In the genomic region with DNA sequence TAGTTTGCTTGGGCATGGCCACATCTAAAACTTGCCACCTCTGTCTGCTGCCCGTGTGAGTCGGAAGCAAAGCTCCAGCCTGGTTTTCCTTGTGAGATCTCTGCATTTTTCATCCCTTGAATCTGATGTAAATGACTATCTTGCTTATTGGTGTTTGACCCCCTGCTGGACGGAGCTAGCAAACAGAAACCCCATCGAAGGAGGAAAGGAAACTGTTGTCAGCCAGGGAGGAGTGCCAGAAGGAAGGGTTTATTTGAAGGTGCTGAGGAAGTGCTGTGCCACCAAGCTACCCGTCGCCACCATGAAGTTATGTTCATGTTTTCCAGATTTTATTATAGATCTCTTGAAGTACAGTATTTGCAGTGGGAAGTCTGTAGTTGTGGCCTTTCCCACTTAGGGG, we compare ENCODE assay signal across 9 mouse cellular contexts. TPM values are rescaled to one million over a fixed set of nuclear protein-coding genes. Genes with fewer than 3 reads are reported as not detected.
DNase-seq lines count a peak whose midpoint lies in the region; ATAC-seq and TF ChIP-seq lines count a peak whose summit lies in the region.
"Had no signal": no experiment of that assay in that cellular context is flagged by ENCODE, and none has a peak within 500 bp of the region (broad histone marks: within the 10 kb centered on the region; RNA-seq: fewer than 3 reads in every experiment).

No protein-coding gene starts in this region.

- H3K9ac ChIP-seq in lung, embryonic 15.5 days, result no peak overlapping the region
- peak overlapping the region; percentile 91 for H3K9ac ChIP-seq in limb, embryonic 13.5 days
- H3K9ac ChIP-seq in stomach, embryonic 14.5 days (replicated peaks; ENCODE audit: low read depth, low read length), result no peak overlapping the region; the same call in 1 of the 2 replicates

- no peak for DNase-seq in lung, postnatal 14 days
- DNase-seq in T-cell, adult 2 months (ENCODE audit: low spot score), result no peak
- DNase-seq: adrenal gland, postnatal 25 days had no signal

- H3K27me3 ChIP-seq in lung, embryonic 15.5 days, result no peaks in the 10 kb centered on the region
- H3K27me3 ChIP-seq in limb, embryonic 13.5 days, result no peaks in the 10 kb centered on the region
- no peaks in the 10 kb centered on the region for H3K27me3 ChIP-seq in stomach, embryonic 14.5 days (ENCODE audit: control insufficient read depth, insufficient read depth, low read length)

- ATAC-seq in lung, embryonic 15.5 days (ENCODE audit: borderline replicate concordance, extremely low read depth, low FRiP score, low TSS enrichment), result no peak
- ATAC-seq in limb, embryonic 13.5 days (ENCODE audit: low FRiP score, low read depth), result no peak
- no peak for ATAC-seq in stomach, embryonic 14.5 days (ENCODE audit: insufficient number of reproducible peaks, insufficient read depth, low FRiP score, low read depth)
- ATAC-seq in megakaryocyte-erythroid progenitor cell, adult 5-6 weeks (replicated peaks; ENCODE audit: low FRiP score, low TSS enrichment, poor library complexity, severe bottlenecking), result no peak
- ATAC-seq in frontal cortex, adult (ENCODE audit: low TSS enrichment), result no peak

- H3K27ac ChIP-seq in lung, embryonic 15.5 days, result no peak overlapping the region
- H3K27ac ChIP-seq in embryonic fibroblast, embryonic 13.5 days (ENCODE audit: insufficient read depth, low read length), result no peak overlapping the region
- no peak overlapping the region for H3K27ac ChIP-seq in limb, embryonic 13.5 days
- H3K27ac ChIP-seq in stomach, embryonic 14.5 days (ENCODE audit: low read length), result no peak overlapping the region

- H3K4me2 ChIP-seq in lung, embryonic 15.5 days, result peak overlapping the region; percentile 83
- H3K4me2 ChIP-seq in limb, embryonic 13.5 days (replicated peaks), result peak overlapping the region; percentile 92
- peak overlapping the region; percentile 89 for H3K4me2 ChIP-seq in stomach, embryonic 14.5 days (replicated peaks; ENCODE audit: low read depth, low read length)

- 52% methylated on average over 6 of the region's 6 CpGs for WGBS in lung, embryonic 15.5 days
- WGBS in limb, embryonic 13.5 days, result 70% methylated on average over 6 of the region's 6 CpGs
- 62% methylated on average over 6 of the region's 6 CpGs for WGBS in stomach, embryonic 14.5 days

- H3K4me3 ChIP-seq in lung, embryonic 15.5 days, result peak overlapping the region; percentile 77; the same call in 1 of the 2 replicates
- H3K4me3 ChIP-seq in embryonic fibroblast, embryonic 13.5 days (ENCODE audit: insufficient read depth, low read length), result peak overlapping the region; percentile 87
- peak overlapping the region; percentile 80 for H3K4me3 ChIP-seq in limb, embryonic 13.5 days
- H3K4me3 ChIP-seq in stomach, embryonic 14.5 days (ENCODE audit: low read depth, low read length), result no peak overlapping the region

- peaks cover 22% of the 10 kb centered on the region for H3K4me1 ChIP-seq in lung, embryonic 15.5 days
- H3K4me1 ChIP-seq in embryonic fibroblast, embryonic 13.5 days (ENCODE audit: control insufficient read depth, insufficient read depth, low read length), result no peaks in the 10 kb centered on the region
- peaks cover 23% of the 10 kb centered on the region for H3K4me1 ChIP-seq in limb, embryonic 13.5 days
- H3K4me1 ChIP-seq in stomach, embryonic 14.5 days (ENCODE audit: control insufficient read depth, insufficient read depth, low read length), result peaks cover 17% of the 10 kb centered on the region

- H3K36me3 ChIP-seq in lung, embryonic 15.5 days, result peaks cover 46% of the 10 kb centered on the region
- peaks cover 50% of the 10 kb centered on the region for H3K36me3 ChIP-seq in limb, embryonic 13.5 days
- peaks cover 46% of the 10 kb centered on the region for H3K36me3 ChIP-seq in stomach, embryonic 14.5 days (ENCODE audit: control insufficient read depth, insufficient read depth, low read length)

- no peak for TF ChIP-seq POLR2A in embryonic fibroblast, embryonic 13.5 days (IDR thresholded peaks at IDR 0.05; ENCODE audit: low read depth, low read length)

- TF ChIP-seq CTCF in embryonic fibroblast, embryonic 13.5 days (IDR thresholded peaks at IDR 0.05; ENCODE audit: borderline replicate concordance, insufficient read depth, low read length), result no peak

- no peaks in the 10 kb centered on the region for H3K9me3 ChIP-seq in lung, embryonic 15.5 days
- H3K9me3 ChIP-seq in limb, embryonic 13.5 days, result no peaks in the 10 kb centered on the region
- no peaks in the 10 kb centered on the region for H3K9me3 ChIP-seq in stomach, embryonic 14.5 days (ENCODE audit: control insufficient read depth, low read depth, low read length)

RNA-seq across cellular contexts. Expression of gene Tor1b, which starts 2.0 kb away (rescaled TPM):
- polyA plus RNA-seq in lung, embryonic 15.5 days (2015; fragmentation: Nextera tagmentation; extraction: Ambion mirVana), result 38.6 and 38.7 TPM in 2 replicates
- polyA plus RNA-seq in embryonic fibroblast, embryonic 13.5 days (2011; ENCODE audit: insufficient read length, low read depth, missing spikeins), result 43.9 and 47.1 TPM in 2 replicates
- polyA plus RNA-seq in limb, embryonic 13.5 days (2015; fragmentation: Nextera tagmentation; extraction: Ambion mirVana), result 33.0 and 33.5 TPM in 2 replicates
- 35.4 and 39.1 TPM in 2 replicates for polyA plus RNA-seq in stomach, embryonic 14.5 days (2014; fragmentation: Nextera tagmentation; extraction: Ambion mirVana)
- total RNA-seq in megakaryocyte-erythroid progenitor cell, adult 5-6 weeks (2014; fragmentation: Nextera tagmentation), result 37.2 and 49.8 TPM in 2 replicates
- total RNA-seq in megakaryocyte-erythroid progenitor cell, adult 5-6 weeks (2017), result 43.3 and 46.5 TPM in 2 replicates

RNA-seq across cellular contexts. Expression of gene Tor1a, which starts 12.9 kb away (rescaled TPM):
- polyA plus RNA-seq in lung, embryonic 15.5 days (2015; fragmentation: Nextera tagmentation; extraction: Ambion mirVana), result 79.3 and 79.4 TPM in 2 replicates
- 31.5 and 38.9 TPM in 2 replicates for polyA plus RNA-seq in embryonic fibroblast, embryonic 13.5 days (2011; ENCODE audit: insufficient read length, low read depth, missing spikeins)
- 82.7 and 91.4 TPM in 2 replicates for polyA plus RNA-seq in limb, embryonic 13.5 days (2015; fragmentation: Nextera tagmentation; extraction: Ambion mirVana)
- polyA plus RNA-seq in stomach, embryonic 14.5 days (2014; fragmentation: Nextera tagmentation; extraction: Ambion mirVana), result 66.0 and 68.6 TPM in 2 replicates
- 22.3 and 28.1 TPM in 2 replicates for total RNA-seq in megakaryocyte-erythroid progenitor cell, adult 5-6 weeks (2014; fragmentation: Nextera tagmentation)
- total RNA-seq in megakaryocyte-erythroid progenitor cell, adult 5-6 weeks (2017), result 28.3 and 46.0 TPM in 2 replicates

RNA-seq across cellular contexts. Expression of gene Ptges, which starts 25.1 kb away (rescaled TPM):
- polyA plus RNA-seq in lung, embryonic 15.5 days (2015; fragmentation: Nextera tagmentation; extraction: Ambion mirVana), result 19.3 and 24.1 TPM in 2 replicates
- polyA plus RNA-seq in embryonic fibroblast, embryonic 13.5 days (2011; ENCODE audit: insufficient read length, low read depth, missing spikeins), result 37.2 and 41.3 TPM in 2 replicates
- 14.1 and 16.4 TPM in 2 replicates for polyA plus RNA-seq in limb, embryonic 13.5 days (2015; fragmentation: Nextera tagmentation; extraction: Ambion mirVana)
- 6.5 and 9.2 TPM in 2 replicates for polyA plus RNA-seq in stomach, embryonic 14.5 days (2014; fragmentation: Nextera tagmentation; extraction: Ambion mirVana)
- not detected in 2 replicates for total RNA-seq in megakaryocyte-erythroid progenitor cell, adult 5-6 weeks (2014; fragmentation: Nextera tagmentation)
- total RNA-seq in megakaryocyte-erythroid progenitor cell, adult 5-6 weeks (2017), result 0.09 TPM in 1 of 2 replicates, not detected in the other

RNA-seq across cellular contexts. Expression of gene BC005624, which starts 27.2 kb away (rescaled TPM):
- 55.6 and 56.9 TPM in 2 replicates for polyA plus RNA-seq in lung, embryonic 15.5 days (2015; fragmentation: Nextera tagmentation; extraction: Ambion mirVana)
- 31.6 and 33.6 TPM in 2 replicates for polyA plus RNA-seq in embryonic fibroblast, embryonic 13.5 days (2011; ENCODE audit: insufficient read length, low read depth, missing spikeins)
- 59.7 and 59.9 TPM in 2 replicates for polyA plus RNA-seq in limb, embryonic 13.5 days (2015; fragmentation: Nextera tagmentation; extraction: Ambion mirVana)
- polyA plus RNA-seq in stomach, embryonic 14.5 days (2014; fragmentation: Nextera tagmentation; extraction: Ambion mirVana), result 46.9 and 48.2 TPM in 2 replicates
- 37.7 and 46.7 TPM in 2 replicates for total RNA-seq in megakaryocyte-erythroid progenitor cell, adult 5-6 weeks (2014; fragmentation: Nextera tagmentation)
- total RNA-seq in megakaryocyte-erythroid progenitor cell, adult 5-6 weeks (2017), result 70.5 and 93.3 TPM in 2 replicates

RNA-seq across cellular contexts. Expression of gene Usp20, which starts 27.3 kb away (rescaled TPM):
- polyA plus RNA-seq in lung, embryonic 15.5 days (2015; fragmentation: Nextera tagmentation; extraction: Ambion mirVana), result 14.8 and 16.6 TPM in 2 replicates
- 9.9 and 10.4 TPM in 2 replicates for polyA plus RNA-seq in embryonic fibroblast, embryonic 13.5 days (2011; ENCODE audit: insufficient read length, low read depth, missing spikeins)
- 21.6 and 22.9 TPM in 2 replicates for polyA plus RNA-seq in limb, embryonic 13.5 days (2015; fragmentation: Nextera tagmentation; extraction: Ambion mirVana)
- 13.4 and 13.8 TPM in 2 replicates for polyA plus RNA-seq in stomach, embryonic 14.5 days (2014; fragmentation: Nextera tagmentation; extraction: Ambion mirVana)
- total RNA-seq in megakaryocyte-erythroid progenitor cell, adult 5-6 weeks (2014; fragmentation: Nextera tagmentation), result 11.0 and 16.9 TPM in 2 replicates
- total RNA-seq in megakaryocyte-erythroid progenitor cell, adult 5-6 weeks (2017), result 3.2 and 14.1 TPM in 2 replicates
